Mouse (Mus musculus) embryonic fibroblast, embryonic 13.5 days (primary cell): ENCODE measurements around the gene Prkcd.

Source experiments
- CTCF ChIP-seq: IDR thresholded peaks from 2 replicates; pipeline ENCODE4 v1.5.1; 2011; ENCODE audit warnings: mild to moderate bottlenecking, control low read depth, low read length, moderate library complexity, borderline replicate concordance; ENCODE audit not compliant: insufficient read depth
- POLR2A ChIP-seq: IDR thresholded peaks from 2 replicates; pipeline ENCODE4 v1.6.1; 2011; ENCODE audit warnings: low read depth, mild to moderate bottlenecking, control low read depth, low read length, moderate library complexity

GRCm38 (mm10) chr14:30594092-30594695 is 31.8 kb downstream of the Prkcd start:
- TF ChIP-seq CTCF (no peak), POLR2A (peak; percentile 47)
